Mouse (Mus musculus) lung, embryonic 15.5 days (tissue): ENCODE data around the gene Mamstr. TPM values are rescaled to one million over a fixed set of nuclear protein-coding genes. Genes with fewer than 3 reads are reported as not detected.

ENCODE experiments used
- ATAC-seq: fragments of 200-750 bp; cut with Nextera tagmentation; 2 replicates; pipeline ENCODE4 v1.8.0; 2017; ENCODE audit warnings: moderate number of reproducible peaks, borderline replicate concordance; ENCODE audit not compliant: low FRiP score, low TSS enrichment; ENCODE audit errors: extremely low read depth
- H3K27ac ChIP-seq: fragments of 300-500 bp; sonication (generic); 2 replicates; pipeline ENCODE4 v1.5.1; 2015; ENCODE audit warnings: moderate library complexity, mild to moderate bottlenecking, inconsistent platforms
- H3K27me3 ChIP-seq: fragments of 300-500 bp; sonication (generic); 2 replicates; pipeline ENCODE4 v1.6.1; 2015; ENCODE audit warnings: inconsistent platforms
- H3K36me3 ChIP-seq: fragments of 300-500 bp; sonication (generic); 2 replicates; pipeline ENCODE4 v1.6.1; 2015; ENCODE audit warnings: inconsistent platforms
- H3K4me1 ChIP-seq: fragments of 300-500 bp; sonication (generic); 2 replicates; pipeline ENCODE4 v1.6.1; 2015; ENCODE audit warnings: inconsistent platforms
- H3K4me2 ChIP-seq: fragments of 300-500 bp; sonication (generic); 2 replicates; pipeline ENCODE4 v1.6.1; 2015; ENCODE audit warnings: inconsistent platforms, mild to moderate bottlenecking, moderate library complexity
- H3K4me3 ChIP-seq: fragments of 300-500 bp; sonication (generic); 2 replicates; pipeline ENCODE4 v1.5.1; 2015; ENCODE audit warnings: mild to moderate bottlenecking, inconsistent platforms
- H3K9ac ChIP-seq: fragments of 300-500 bp; sonication (generic); 2 replicates; pipeline ENCODE4 v1.6.1; 2015; ENCODE audit warnings: inconsistent platforms
- H3K9me3 ChIP-seq: fragments of 300-500 bp; sonication (generic); 2 replicates; pipeline ENCODE4 v1.6.1; 2016; ENCODE audit warnings: inconsistent platforms
- WGBS: fragments of 180-500 bp; shearing (Covaris S2); methylation state at CpG from one replicate; pipeline ENCODE4 v1.1.7; 2015; 5-methylcytosine and 5-hydroxymethylcytosine counted together
- polyA plus RNA-seq: library from polyadenylated mRNA; unstranded; fragments of >200 nt; fragmentation: Nextera tagmentation; extraction: Ambion mirVana; gene quantifications from 2 replicates; pipeline ENCODE4 v1.2.1, GENCODE M21; 2015

Gene Mamstr
- polyA plus RNA-seq, 1 experiment from 2014 or later = 9.5 TPM

DNA sequence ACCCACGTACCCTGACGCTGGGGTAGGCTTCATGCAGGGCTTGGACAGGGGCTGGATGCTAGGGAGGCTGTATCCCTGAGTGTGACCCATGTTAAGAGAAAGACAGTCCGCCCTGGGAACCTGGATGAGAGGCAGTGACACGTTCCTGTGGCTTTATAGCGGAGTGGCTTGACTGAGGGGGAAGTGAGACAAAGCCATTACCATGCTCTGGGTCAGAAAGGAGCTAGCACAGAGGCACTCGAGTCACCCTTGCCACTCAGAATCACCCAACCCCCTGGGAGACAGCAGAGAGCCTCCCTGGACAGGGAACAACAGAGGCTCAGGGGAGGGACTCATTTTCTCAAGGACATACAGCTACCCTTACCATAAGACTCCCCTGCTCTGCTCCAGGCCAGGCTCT, 49.3 kb downstream of the Mamstr start:
- Histone ChIP-seq H3K9ac (no peak overlapping the region), H3K9me3 (no peaks in the 10 kb centered on the region), H3K4me2 (no peak overlapping the region), H3K27ac (no peak overlapping the region), H3K4me1 (peaks cover 7% of the 10 kb centered on the region; the same call in 1 of the 2 replicates), H3K4me3 (no peak overlapping the region), H3K36me3 (no peaks in the 10 kb centered on the region), H3K27me3 (no peaks in the 10 kb centered on the region)
- ATAC-seq = no peak
- WGBS = 56% methylated on average over 6 of the region's 6 CpGs

GRCm38 (mm10) chr7:45689800-45690199, 50.0 kb downstream of the Mamstr start:
- 51% methylated on average over 11 of the region's 11 CpGs for WGBS
- Histone ChIP-seq H3K9ac (no peak overlapping the region), H3K27ac (no peak overlapping the region)

DNA sequence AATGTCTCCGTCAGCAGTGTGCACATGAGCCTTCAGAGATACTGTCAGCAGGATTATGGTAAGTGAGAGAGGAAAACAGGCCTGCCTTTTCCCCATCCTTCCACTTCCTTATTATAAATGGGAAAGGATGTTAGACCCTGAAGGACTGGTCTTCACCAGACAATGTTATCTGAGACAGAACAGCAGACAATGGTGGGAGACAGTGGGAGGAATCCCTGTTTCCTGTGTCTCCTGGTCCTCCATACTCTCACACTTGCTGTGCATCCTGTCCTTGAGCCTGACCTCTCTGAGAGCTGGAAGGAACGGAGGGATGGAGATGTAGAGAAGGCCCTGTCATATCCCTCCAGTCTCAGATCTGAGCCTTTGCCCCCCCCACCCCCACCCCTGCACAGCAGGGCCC, 52.6 kb downstream of the Mamstr start:
- Histone ChIP-seq H3K4me1 (no peaks in the 10 kb centered on the region), H3K9ac (no peak overlapping the region), H3K27ac (no peak overlapping the region), H3K9me3 (no peaks in the 10 kb centered on the region), H3K36me3 (no peaks in the 10 kb centered on the region), H3K4me3 (no peak overlapping the region), H3K4me2 (no peak overlapping the region), H3K27me3 (no peaks in the 10 kb centered on the region)
- WGBS = 79% methylated on average over 2 of the region's 2 CpGs
- no peak for ATAC-seq

More at GRCm38 (mm10) chr7:45689800-45690199, 50.0 kb downstream of the Mamstr start:
- no peak overlapping the region for H3K4me3 ChIP-seq
- no peak overlapping the region for H3K4me2 ChIP-seq
- H3K4me1 ChIP-seq = peaks cover 7% of the 10 kb centered on the region; the same call in 1 of the 2 replicates
- no peak for ATAC-seq
- no peaks in the 10 kb centered on the region for H3K36me3 ChIP-seq
- no peaks in the 10 kb centered on the region for H3K9me3 ChIP-seq
- no peaks in the 10 kb centered on the region for H3K27me3 ChIP-seq

DNA sequence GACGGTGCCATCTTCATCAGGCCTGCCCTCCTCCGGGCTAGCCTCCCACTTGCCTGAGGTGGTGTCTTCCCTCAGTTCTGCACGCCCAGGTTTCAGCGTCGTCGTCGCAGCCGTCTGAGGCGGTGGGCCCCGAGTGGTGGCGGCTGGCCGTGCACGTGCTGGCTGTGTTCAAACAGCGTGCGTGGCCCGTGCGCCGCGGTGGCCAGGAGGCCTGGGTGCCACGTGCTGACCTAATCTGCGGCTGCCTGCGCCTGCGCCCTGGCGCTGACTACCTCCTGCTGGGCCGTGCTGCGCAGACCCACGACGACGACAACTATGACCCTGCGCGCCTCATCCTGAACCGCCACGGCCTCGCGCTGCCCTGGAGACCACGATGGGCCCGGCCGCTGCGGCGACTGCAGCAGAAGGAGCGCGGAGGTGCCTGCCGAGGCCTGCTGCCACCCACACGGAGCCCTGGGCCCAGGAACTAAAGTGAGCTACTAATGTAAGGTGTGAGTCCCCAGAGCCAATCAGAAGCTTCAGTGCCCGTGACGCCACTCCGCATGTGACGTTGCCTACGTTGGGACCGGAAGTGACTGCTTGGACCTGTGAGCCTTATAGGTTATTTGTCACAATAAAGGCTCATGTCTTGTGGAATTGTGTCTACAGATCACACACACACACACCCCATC, 54.3 kb downstream of the Mamstr start, which contains the start of gene Sec1:
TSS of gene Sec1 (minus strand) at position 482 of the 671 bp plus-strand sequence.
- Histone ChIP-seq H3K27me3 (peaks cover 9% of the 10 kb centered on the region), H3K36me3 (no peaks in the 10 kb centered on the region), H3K9me3 (no peaks in the 10 kb centered on the region), H3K4me2 (no peak within 1 kb of the TSS), H3K27ac (no peak within 1 kb of the TSS), H3K4me3 (no peak within 1 kb of the TSS), H3K9ac (no peak within 1 kb of the TSS), H3K4me1 (no peaks in the 10 kb centered on the region)
- WGBS = 88% methylated on average over 50 of the region's 50 CpGs
- peak; percentile 20; the same call in 1 of the 2 replicates for ATAC-seq

DNA sequence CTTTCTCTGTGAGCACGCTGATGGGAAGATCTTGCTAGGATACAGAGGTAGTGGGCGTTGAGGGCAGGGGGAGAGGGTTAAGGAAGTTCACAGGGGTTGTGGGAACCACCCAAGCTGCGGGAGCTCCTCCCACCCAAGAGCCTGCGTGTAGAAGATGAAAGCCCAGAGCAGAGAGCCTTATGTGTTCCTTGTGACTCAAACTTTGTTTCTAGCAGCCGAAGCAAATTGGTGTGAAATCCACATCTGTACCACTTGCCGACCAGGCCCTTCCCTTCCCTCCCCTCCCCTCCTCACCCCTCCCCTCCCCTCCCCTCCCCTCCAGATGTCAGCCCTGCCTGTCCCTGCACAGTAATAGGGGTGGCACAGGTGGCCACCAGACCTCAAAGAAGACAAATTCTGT, 55.3 kb downstream of the Mamstr start:
- Histone ChIP-seq H3K9ac (no peak overlapping the region), H3K4me3 (no peak overlapping the region), H3K27me3 (peaks cover 19% of the 10 kb centered on the region), H3K4me1 (peaks cover 4% of the 10 kb centered on the region), H3K27ac (no peak overlapping the region), H3K36me3 (no peaks in the 10 kb centered on the region), H3K4me2 (no peak overlapping the region), H3K9me3 (no peaks in the 10 kb centered on the region)
- no peak for ATAC-seq
- 18% methylated on average over 6 of the region's 6 CpGs for WGBS

Other genes with a start within 250 kb of the Mamstr start
- gene Snrnp70, start 244.2 kb upstream of the Mamstr start, polyA plus RNA-seq = 224 and 229 TPM in 2 replicates
- gene Kcna7, start 234.3 kb upstream of the Mamstr start, polyA plus RNA-seq = not detected in 2 replicates
- 3.5 TPM in 2 replicates for gene Ntf5, start 226.3 kb upstream of the Mamstr start, polyA plus RNA-seq
- 0.25 and 0.70 TPM in 2 replicates for gene Lhb, start 219.2 kb upstream of the Mamstr start, polyA plus RNA-seq
- 42.7 and 46.7 TPM in 2 replicates for gene Gys1, start 205.1 kb upstream of the Mamstr start, polyA plus RNA-seq
- 161 and 173 TPM in 2 replicates for gene Ruvbl2, start 201.9 kb upstream of the Mamstr start, polyA plus RNA-seq
- 5,197 and 5,279 TPM in 2 replicates for gene Ftl1, start 180.1 kb upstream of the Mamstr start, polyA plus RNA-seq
- 161 and 176 TPM in 2 replicates for gene Bax, start 173.1 kb upstream of the Mamstr start, polyA plus RNA-seq
- gene Tulp2, start 158.1 kb upstream of the Mamstr start, polyA plus RNA-seq = 0.33 and 0.74 TPM in 2 replicates
- not detected in 2 replicates for gene Gm45808, start 153.2 kb upstream of the Mamstr start, polyA plus RNA-seq
- gene Dhdh, start 151.2 kb upstream of the Mamstr start, polyA plus RNA-seq = 2.8 and 3.4 TPM in 2 replicates
- 230 and 238 TPM in 2 replicates for gene Nucb1, start 129.6 kb upstream of the Mamstr start, polyA plus RNA-seq
- gene Ppp1r15a, start 113.7 kb upstream of the Mamstr start, polyA plus RNA-seq = 21.9 and 22.9 TPM in 2 replicates
- 2.2 and 3.3 TPM in 2 replicates for gene Plekha4, start 113.6 kb upstream of the Mamstr start, polyA plus RNA-seq
- 1.5 and 1.7 TPM in 2 replicates for gene Hsd17b14, start 85.1 kb upstream of the Mamstr start, polyA plus RNA-seq
- 57.7 and 62.5 TPM in 2 replicates for gene Bcat2, start 69.8 kb upstream of the Mamstr start, polyA plus RNA-seq
- gene Fgf21, start 24.5 kb upstream of the Mamstr start, polyA plus RNA-seq = 0.42 TPM in 1 of 2 replicates, not detected in the other
- 0.47 and 0.49 TPM in 2 replicates for gene Fut1, start 22.7 kb upstream of the Mamstr start, polyA plus RNA-seq
- 0.15 and 0.29 TPM in 2 replicates for gene Izumo1, start 18.2 kb upstream of the Mamstr start, polyA plus RNA-seq
- gene Rasip1, start 12.5 kb upstream of the Mamstr start, polyA plus RNA-seq = 32.4 and 33.3 TPM in 2 replicates
- 0.57 and 0.69 TPM in 2 replicates for gene Fut2, start 26.4 kb downstream of the Mamstr start, polyA plus RNA-seq
- gene Ntn5, start 44.0 kb downstream of the Mamstr start, polyA plus RNA-seq = 0.52 and 0.69 TPM in 2 replicates
- 0.21 and 0.42 TPM in 2 replicates for gene Sec1, start 54.4 kb downstream of the Mamstr start, polyA plus RNA-seq
- gene Car11, start 59.9 kb downstream of the Mamstr start, polyA plus RNA-seq = 2.4 and 4.6 TPM in 2 replicates
- gene Dbp, start 65.1 kb downstream of the Mamstr start, polyA plus RNA-seq = 2.7 and 3.1 TPM in 2 replicates
- 1,016 and 1,098 TPM in 2 replicates for gene Rpl18, start 75.5 kb downstream of the Mamstr start, polyA plus RNA-seq
- 26.4 and 26.5 TPM in 2 replicates for gene Sphk2, start 78.0 kb downstream of the Mamstr start, polyA plus RNA-seq
- 1.4 and 1.5 TPM in 2 replicates for gene Fam83e, start 81.2 kb downstream of the Mamstr start, polyA plus RNA-seq
- gene Spaca4, start 85.8 kb downstream of the Mamstr start, polyA plus RNA-seq = not detected in 2 replicates
- gene Lmtk3, start 143.8 kb downstream of the Mamstr start, polyA plus RNA-seq = 1.1 and 1.4 TPM in 2 replicates
- 6.1 and 7.8 TPM in 2 replicates for gene Sult2b1, start 144.7 kb downstream of the Mamstr start, polyA plus RNA-seq
- gene Cyth2, start 174.6 kb downstream of the Mamstr start, polyA plus RNA-seq = 115 and 122 TPM in 2 replicates
- 0.79 and 0.84 TPM in 2 replicates for gene Kcnj14, start 184.8 kb downstream of the Mamstr start, polyA plus RNA-seq
- 67.8 and 73.6 TPM in 2 replicates for gene Grwd1, start 191.0 kb downstream of the Mamstr start, polyA plus RNA-seq
- 64.7 and 67.4 TPM in 2 replicates for gene Kdelr1, start 232.8 kb downstream of the Mamstr start, polyA plus RNA-seq
- 0.50 and 0.57 TPM in 2 replicates for gene Grin2d, start 238.4 kb downstream of the Mamstr start, polyA plus RNA-seq